Mouse (Mus musculus) cortical plate, adult 2 months (tissue): ENCODE data around the gene Tiparp. TPM values are rescaled to one million over a fixed set of nuclear protein-coding genes. Genes with fewer than 3 reads are reported as not detected.

Experiments
- H3K27ac ChIP-seq: fragments of 200-500 bp; 2 replicates; pipeline ENCODE4 v1.5.1; 2012; ENCODE audit warnings: low read length, control low read depth, inconsistent platforms; ENCODE audit not compliant: insufficient read depth
- H3K4me1 ChIP-seq: fragments of 200-500 bp; 2 replicates; pipeline ENCODE4 v1.6.1; 2011; ENCODE audit warnings: low read length; ENCODE audit not compliant: control insufficient read depth, insufficient read depth
- H3K4me3 ChIP-seq: fragments of 200-500 bp; 2 replicates; pipeline ENCODE4 v1.5.1; 2011; ENCODE audit warnings: mild to moderate bottlenecking, low read length, control low read depth; ENCODE audit not compliant: insufficient read depth
- CTCF ChIP-seq: fragments of 200-500 bp; IDR thresholded peaks from 2 replicates; pipeline ENCODE4 v1.5.1; 2011; ENCODE audit warnings: mild to moderate bottlenecking, control low read depth, low read length; ENCODE audit not compliant: insufficient read depth; ENCODE audit errors: extremely low read depth
- POLR2A ChIP-seq: fragments of 200-500 bp; IDR thresholded peaks from 2 replicates; pipeline ENCODE4 v1.6.1; 2011; ENCODE audit warnings: mild to moderate bottlenecking, low read length, control low read depth; ENCODE audit not compliant: insufficient read depth; ENCODE audit errors: extremely low read depth
- polyA plus RNA-seq: library from polyadenylated mRNA; depleted of rRNA; stranded (reverse); fragments of >200 nt; gene quantifications from 2 replicates; pipeline ENCODE4 v1.2.3, GENCODE M21; 2012

Tiparp gene
- polyA plus RNA-seq, 1 experiment: 8.2 TPM

DNA sequence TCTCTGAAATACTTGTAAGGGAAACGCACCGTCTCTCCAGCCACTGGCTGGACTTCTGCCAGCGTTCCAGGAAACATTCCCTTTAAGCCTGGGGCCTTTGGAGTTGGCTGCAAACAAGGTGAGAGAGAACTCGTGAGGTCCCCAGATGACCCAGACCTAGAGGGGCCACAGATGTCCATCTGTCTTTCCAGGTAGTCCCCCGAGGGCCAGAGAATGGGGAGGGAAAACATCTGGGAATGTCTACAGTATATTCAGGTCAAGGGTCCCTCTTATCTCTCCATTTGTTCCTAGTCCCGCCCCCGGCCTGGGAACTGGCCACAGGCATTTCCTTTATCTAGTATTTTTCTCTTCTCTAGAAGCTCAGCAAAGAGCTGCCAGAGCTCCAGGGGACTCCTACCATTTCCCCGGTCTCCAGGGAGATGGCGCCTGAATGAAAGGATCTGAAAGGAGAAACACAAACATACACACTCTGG is 33.9 kb upstream of the Tiparp start:
- no peak for TF ChIP-seq POLR2A
- no peak for TF ChIP-seq CTCF
- Histone ChIP-seq H3K27ac (no peak overlapping the region), H3K4me3 (no peak overlapping the region), H3K4me1 (peaks cover 1% of the 10 kb centered on the region)

- no peak overlapping the region for H3K4me3 ChIP-seq
- H3K4me1 ChIP-seq: no peaks in the 10 kb centered on the region
These were observed 20.4 kb upstream of the Tiparp start for GRCm38 (mm10) chr3:65507766-65508165.

GRCm38 (mm10) chr3:65510588-65510987 is 17.6 kb upstream of the Tiparp start:
- Histone ChIP-seq H3K4me3 (no peak overlapping the region), H3K4me1 (no peaks in the 10 kb centered on the region), H3K27ac (no peak overlapping the region)
- TF ChIP-seq CTCF (no peak), POLR2A (no peak)

More at GRCm38 (mm10) chr3:65507766-65508165, 20.4 kb upstream of the Tiparp start:
- TF ChIP-seq CTCF (no peak), POLR2A (no peak)
- no peak overlapping the region for H3K27ac ChIP-seq

DNA sequence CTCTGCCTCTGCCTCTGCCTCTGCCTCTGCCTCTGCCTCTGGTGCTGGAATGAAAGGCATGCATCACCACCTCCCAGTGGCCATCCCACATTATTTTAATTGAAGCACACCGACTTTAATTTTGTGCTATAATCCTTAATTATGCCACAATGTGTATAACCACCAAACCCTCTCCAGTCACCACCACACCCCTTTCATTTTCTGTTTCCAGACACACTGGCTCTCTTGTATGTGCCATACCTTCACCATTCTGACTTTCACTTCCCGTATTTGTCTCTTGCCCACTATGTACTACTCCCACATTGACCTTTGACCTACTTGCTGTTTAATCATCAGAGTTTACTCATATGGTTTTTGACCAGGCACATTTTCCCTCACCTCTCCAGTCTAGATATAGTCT is 12.5 kb upstream of the Tiparp start:
- Histone ChIP-seq H3K4me3 (no peak overlapping the region), H3K27ac (no peak overlapping the region), H3K4me1 (no peaks in the 10 kb centered on the region)
- TF ChIP-seq POLR2A (no peak), CTCF (no peak)

- Histone ChIP-seq H3K27ac (no peak overlapping the region), H3K4me1 (no peaks in the 10 kb centered on the region), H3K4me3 (no peak overlapping the region)
- TF ChIP-seq POLR2A (no peak), CTCF (no peak)
These were observed 11.7 kb upstream of the Tiparp start for GRCm38 (mm10) chr3:65516526-65516925.

- TF ChIP-seq CTCF (no peak), POLR2A (no peak)
- Histone ChIP-seq H3K27ac (no peak overlapping the region), H3K4me3 (no peak overlapping the region), H3K4me1 (no peaks in the 10 kb centered on the region)
These were observed 11.1 kb upstream of the Tiparp start for GRCm38 (mm10) chr3:65517141-65517540.

DNA sequence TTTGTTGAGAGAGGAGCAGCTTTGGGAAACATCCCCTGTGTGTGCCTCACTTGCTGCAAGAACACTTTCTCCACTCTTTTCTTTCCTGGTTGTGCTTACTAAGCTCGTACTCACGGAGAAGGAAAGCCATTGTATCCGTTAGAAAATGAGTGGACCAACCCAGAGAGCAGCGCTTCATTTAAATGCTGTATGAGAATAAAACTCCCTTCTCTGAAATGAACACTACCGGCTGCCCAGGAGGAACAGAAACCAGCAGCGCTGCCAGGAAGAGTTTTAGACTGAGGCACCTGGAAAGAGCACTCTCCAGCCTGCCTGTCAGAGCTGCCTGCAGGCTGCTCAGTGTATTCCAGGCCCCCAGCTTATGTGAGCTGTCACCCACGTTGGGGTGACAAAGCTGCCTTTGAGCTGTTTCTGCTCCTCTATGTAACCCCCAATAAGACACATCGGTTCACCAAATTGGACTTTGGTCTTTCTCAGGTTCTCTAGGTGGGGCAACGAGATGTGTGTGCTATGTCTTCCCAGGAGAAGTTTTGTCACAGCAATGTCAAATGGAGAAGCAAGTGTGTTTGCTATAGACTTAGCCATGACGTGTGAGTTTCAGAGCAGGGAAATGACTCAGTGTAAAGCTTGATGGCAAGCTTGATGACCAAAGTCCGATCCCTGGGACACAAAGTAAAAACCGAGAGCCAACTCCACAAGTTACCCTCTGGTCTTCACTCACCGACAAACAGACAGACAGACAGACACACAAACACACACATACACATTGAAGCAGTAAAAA is 10.3 kb upstream of the Tiparp start:
- Histone ChIP-seq H3K27ac (no peak overlapping the region), H3K4me3 (no peak overlapping the region), H3K4me1 (no peaks in the 10 kb centered on the region)
- TF ChIP-seq POLR2A (no peak), CTCF (no peak)

GRCm38 (mm10) chr3:65521391-65521790 is 6.8 kb upstream of the Tiparp start:
- Histone ChIP-seq H3K4me1 (no peaks in the 10 kb centered on the region), H3K4me3 (no peak overlapping the region), H3K27ac (no peak overlapping the region)
- TF ChIP-seq CTCF: no peak
- no peak for TF ChIP-seq POLR2A

- Histone ChIP-seq H3K27ac (no peak overlapping the region), H3K4me1 (no peaks in the 10 kb centered on the region), H3K4me3 (no peak overlapping the region)
- no peak for TF ChIP-seq CTCF
- TF ChIP-seq POLR2A: no peak
These were observed 4.8 kb upstream of the Tiparp start for GRCm38 (mm10) chr3:65523397-65523796.

- TF ChIP-seq POLR2A: no peak
- no peak for TF ChIP-seq CTCF
- Histone ChIP-seq H3K4me3 (no peak overlapping the region), H3K4me1 (no peaks in the 10 kb centered on the region), H3K27ac (no peak overlapping the region)
These were observed 2.5 kb upstream of the Tiparp start for GRCm38 (mm10) chr3:65525731-65526130.
